Mouse (Mus musculus) layer of hippocampus, adult 9-11 months (tissue): ENCODE data around the gene Fkbp11.
A peak's percentile ranks its signal among the peaks of the same experiment; 100 is the strongest.
"Not testable (repeated sequence)": the region's sequence is repeated elsewhere in the genome, so short reads cannot be mapped to it uniquely, and the experiment has no call there.

ENCODE experiments used
- DNase-seq: peaks from one replicate; pipeline ENCODE4 v3.0.0; 2022

Fkbp11 gene

DNA sequence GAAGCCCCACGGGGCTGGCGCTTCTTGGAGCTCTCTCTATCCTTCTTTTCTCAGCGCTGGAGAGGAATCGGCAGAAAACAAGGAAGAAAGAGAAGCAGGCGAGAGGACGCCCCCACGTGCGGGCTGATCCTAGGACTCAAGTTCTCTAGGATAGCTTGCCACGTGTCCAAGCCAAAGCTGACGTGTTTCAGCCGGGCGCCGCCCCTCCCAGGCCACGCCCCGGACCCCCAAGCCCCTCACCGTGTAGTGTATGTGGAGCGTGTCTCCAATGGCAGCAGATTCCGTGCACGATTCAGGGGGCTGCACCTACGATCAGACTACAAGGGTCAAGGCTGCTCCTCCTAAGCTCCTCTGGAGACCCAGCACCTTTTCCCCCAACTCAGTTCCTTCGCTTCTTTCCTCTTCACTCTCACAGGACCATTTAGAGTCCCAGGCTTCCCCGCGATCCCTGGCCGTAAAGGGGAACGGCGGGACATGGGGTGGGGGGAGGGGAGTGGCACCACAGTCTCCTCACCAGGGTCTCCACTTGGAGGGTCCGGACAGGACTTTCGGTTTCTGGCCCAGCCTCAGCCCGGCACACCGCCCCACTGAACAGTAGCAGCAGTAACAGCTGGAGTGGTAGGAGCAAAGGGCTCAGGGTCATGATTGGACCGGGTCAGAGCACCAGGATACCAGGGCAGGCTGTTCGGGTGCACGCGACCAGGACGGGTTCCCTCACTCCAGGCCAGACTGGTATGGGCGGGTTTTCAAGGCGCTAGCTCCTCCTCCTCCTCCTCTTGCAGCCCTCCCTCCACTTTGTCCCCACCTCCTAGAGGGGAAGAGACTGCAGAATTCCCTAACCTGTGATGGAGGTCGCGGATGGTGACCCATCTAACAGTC lies at the start of gene Fkbp11:
Gene Fkbp11 (minus strand): TSS at position 756 of the 879 bp plus-strand sequence.
- DNase-seq: no peak

DNA sequence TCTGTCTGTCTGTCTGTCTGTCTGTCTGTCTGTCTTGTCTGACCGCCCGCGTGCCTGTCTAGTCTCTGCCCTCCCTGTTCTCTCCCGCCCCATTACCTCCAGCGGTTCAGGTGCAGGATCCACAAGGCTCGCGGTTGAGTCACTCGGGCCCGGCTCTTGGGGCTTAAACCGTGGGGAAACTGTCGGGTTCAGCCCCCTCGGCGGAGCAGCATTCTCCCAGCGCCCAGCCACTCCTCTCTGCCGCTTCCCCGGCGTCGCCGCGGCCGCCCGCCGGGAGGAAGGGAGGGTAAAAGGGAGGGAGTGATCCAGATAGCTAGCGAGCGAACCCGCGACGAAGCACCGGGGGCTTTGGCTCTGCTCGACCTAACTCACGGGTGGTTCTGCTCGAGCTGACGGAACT lies 49.8 kb upstream of the Fkbp11 start, which contains the start of gene Wnt10b:
Gene Wnt10b (minus strand): TSS at position 389 of the 400 bp plus-strand sequence.
- no peak for DNase-seq

DNA sequence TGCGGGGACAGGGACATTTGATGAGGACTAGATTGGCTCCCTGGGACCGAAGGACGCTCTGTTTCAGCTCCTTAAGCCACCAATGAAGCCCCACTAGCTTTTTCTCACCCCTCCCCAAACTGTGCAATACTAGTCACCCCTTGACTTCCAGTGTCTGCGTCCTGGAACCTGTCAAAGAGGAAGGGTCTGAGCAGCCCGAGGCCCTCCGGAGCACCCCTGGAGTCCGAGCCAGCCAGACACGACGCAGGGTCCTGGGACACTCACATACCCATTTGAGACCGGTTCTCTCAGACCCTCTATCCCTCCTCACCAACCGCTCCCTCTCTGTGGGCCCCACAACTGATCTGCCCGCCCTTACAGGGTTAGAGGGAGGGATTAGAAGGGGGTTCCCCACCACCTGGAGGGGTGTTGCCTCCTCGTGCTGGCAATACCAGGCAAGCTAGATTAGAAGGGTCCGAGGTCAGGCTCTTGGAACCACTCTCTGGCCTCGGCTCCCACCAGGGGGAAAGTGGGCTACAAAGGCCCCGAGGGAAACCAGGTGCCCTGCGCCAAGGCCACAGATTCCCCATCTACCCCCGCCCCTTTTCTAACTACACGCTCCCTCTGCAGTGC lies 49.1 kb upstream of the Fkbp11 start:
- no peak for DNase-seq

DNA sequence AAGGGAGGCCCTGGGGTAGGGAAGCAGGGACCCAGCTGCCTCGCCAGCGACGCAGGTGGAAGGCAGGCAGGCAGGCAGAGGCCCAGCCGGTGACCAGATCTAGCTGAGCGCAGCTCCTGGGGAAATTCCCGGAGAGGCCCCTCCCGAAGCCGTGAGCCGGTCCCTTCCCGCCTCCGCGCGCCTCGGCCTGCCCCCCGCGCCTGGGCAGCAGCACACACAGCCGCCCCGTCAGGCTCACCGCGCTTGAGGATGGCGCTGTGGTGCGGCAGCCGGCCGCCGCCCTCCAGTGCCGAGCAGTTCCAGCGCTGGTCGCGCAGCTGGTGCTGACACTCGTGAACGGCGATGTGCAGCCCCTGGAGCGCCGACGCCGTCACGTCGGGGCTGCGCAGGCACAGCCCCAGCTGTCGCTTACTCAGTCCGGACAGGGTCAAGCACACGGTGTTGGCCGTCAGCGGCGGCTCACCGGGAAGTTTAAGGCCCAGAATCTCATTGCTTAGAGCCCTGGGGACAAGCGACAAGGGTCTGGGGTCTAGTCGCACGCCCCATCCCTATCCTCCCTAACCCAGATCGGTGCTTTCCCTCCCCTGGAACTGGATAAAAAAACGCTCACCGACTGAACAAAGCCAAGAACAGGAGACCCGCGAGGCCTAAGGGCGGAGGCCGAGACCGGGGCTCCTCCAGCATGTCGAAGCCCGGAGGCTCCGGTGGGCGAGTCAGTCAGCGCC lies 48.4 kb upstream of the Fkbp11 start:
- DNase-seq: no peak

- DNase-seq: no peak
Measured at GRCm38 (mm10) chr15:98775533-98775932, 47.5 kb upstream of the Fkbp11 start.

- no peak for DNase-seq
Measured at GRCm38 (mm10) chr15:98774096-98774495, 46.1 kb upstream of the Fkbp11 start.

DNA sequence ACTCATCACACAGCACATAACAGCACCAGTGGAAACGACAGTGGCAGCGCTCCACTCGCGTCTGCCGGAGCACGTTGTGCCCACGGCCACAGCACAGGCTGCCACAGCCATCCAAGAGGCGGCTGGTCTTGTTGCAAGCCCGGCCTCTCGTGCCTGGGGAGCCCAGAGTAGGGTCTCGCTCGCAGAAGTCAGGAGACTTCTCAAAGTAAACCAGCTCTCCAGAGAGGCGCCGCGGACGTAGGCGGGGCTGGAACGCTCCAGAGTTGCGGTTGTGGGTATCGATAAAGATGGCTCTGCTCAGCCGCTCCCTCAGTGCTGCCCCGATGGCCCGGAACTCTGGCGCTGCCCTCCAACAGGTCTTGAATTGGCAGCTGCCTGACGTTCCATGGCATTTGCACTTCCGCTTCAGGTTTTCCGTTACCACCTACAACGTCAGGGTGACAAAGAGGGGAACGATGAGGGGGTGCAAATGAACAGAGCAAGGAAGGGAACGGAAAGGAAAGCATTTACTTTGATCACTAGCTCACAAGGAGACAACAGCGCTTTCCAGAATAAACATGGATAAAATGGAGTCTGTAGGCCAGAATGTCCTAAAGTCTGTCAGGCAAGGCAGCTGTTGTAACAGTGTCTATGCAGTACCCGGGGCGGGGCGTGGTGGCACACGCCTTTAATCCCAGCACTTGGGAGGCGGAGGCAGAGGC lies 44.7 kb upstream of the Fkbp11 start:
- no peak for DNase-seq

- DNase-seq: no peak
Measured at GRCm38 (mm10) chr15:98771813-98772425, 43.9 kb upstream of the Fkbp11 start.

- DNase-seq: no peak
Measured at GRCm38 (mm10) chr15:98768259-98768658, 40.3 kb upstream of the Fkbp11 start.

- no peak for DNase-seq
Measured at GRCm38 (mm10) chr15:98765929-98766328, 37.9 kb upstream of the Fkbp11 start.

DNA sequence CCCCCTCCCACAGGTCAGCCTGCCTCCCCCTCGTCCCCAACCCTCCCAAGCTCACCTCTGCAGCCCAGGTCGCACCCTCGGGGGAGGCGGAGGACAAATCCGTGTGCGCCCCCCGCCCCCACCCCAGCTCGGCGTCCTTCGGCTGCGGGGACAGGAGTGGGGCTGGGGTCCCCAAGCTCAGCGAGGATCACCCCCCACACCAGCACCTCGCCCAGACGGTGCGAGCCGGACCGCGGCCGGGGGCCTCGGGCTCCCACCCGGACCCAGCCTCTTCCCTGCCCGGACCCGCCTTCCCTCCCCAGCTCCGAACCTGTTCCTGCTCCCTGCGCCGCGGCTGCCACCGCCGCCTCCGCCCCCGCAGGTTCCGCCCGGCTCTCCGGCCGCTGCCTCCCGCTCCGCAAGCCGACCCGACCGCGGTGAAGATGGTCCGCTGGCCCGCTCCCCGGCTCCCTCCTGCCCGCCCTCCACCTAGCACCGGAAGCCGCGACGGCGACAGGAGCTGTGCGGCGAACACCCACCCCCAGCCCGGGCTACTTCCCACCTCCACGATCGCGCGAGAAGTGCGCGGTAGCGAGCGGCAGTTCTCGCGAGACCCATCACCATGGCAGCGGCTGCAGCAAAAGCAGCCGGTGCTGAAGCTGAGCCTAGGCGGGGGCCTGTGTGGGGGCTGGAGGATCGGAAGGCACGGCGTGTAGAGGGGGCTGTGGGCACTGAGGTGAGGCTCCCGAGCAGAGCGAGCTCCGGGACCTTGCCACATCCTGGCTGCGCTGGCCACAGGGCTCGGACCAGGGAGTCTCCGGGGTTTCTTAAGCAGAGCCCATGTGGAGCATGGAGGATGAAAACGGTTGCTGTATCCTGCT lies 34.9 kb upstream of the Fkbp11 start, which contains the start of gene Arf3:
Gene Arf3 (minus strand): TSS at position 545 of the 860 bp plus-strand sequence.
- peak; percentile 95 for DNase-seq

GRCm38 (mm10) chr15:98762201-98762621 lies 34.2 kb upstream of the Fkbp11 start:
- peak; percentile 88 for DNase-seq

DNA sequence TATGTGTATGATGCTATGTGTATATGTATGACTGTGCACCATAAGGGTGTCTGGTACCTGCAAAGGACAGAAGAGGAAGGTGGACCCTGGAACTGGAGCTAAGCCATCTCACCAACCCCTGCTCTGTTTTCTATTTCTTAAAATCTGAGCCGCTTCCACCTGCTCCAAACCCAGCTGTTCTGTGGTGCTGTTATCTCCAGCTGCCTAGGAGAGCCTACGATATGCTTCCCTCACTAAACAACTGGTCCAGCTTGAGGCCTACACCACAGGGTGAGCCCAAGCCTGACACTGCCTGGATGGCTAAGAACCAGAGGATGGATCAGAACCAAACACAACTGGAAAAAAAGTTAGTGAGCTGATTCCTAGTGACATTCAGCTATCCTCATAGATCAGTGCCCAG lies 26.1 kb upstream of the Fkbp11 start:
- DNase-seq: no peak

DNA sequence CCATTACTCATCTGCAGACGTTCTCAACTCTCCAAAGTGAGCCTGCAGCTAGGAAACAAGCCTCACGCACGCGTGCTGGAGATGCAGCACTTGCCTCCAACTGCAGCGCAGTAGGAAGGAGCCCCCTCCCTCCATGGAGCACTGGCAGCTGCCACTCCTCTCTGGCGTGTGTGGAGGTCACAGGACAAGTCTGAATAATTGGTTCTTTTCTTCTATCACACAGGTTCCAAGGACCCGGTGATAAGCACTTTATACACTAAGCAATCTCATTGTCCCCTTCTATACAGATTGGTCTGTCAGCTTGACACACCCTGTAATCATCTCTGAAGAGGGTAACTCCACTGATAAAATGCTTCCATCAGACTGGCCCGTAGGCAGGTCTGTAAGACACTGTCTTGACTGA lies 25.0 kb upstream of the Fkbp11 start:
- no peak for DNase-seq

DNA sequence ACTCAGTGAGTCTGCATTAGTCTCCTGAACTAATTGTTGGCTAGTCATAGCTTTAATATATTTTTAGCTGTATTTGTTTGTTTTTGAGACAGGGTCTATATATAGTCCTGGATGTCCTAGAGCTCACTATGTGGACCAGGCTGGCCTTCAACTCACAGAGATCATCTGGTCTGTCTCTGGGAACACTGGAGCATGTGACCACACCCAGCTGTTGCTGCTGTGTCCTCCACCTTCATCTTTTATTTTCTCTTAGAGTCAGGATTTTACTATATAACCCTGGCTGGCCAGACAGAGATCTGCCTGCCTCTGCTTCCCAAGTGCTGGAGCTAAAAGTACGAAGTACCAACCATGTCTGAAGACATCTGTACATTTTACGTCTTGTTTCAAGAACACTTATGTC lies 21.1 kb upstream of the Fkbp11 start:
- no peak for DNase-seq

DNA sequence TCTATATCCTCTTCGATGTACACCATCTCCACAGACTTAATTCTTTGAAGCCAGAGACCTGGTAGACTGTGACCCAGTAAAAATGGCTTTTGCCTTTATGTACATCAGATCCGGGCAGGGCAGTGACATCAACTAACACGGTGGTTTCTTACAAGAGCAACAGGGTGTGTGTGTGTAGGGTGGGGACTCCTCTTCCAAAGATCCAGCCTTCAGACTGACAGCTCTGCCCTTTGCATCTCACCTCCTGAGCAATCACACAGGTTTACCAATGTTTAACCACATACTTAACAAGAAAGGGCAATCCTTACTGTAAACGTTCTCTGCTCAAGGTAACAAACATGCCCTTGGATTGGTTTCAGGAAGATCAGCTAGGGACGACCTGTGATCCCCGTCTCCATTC lies 19.3 kb upstream of the Fkbp11 start:
- DNase-seq: no peak

DNA sequence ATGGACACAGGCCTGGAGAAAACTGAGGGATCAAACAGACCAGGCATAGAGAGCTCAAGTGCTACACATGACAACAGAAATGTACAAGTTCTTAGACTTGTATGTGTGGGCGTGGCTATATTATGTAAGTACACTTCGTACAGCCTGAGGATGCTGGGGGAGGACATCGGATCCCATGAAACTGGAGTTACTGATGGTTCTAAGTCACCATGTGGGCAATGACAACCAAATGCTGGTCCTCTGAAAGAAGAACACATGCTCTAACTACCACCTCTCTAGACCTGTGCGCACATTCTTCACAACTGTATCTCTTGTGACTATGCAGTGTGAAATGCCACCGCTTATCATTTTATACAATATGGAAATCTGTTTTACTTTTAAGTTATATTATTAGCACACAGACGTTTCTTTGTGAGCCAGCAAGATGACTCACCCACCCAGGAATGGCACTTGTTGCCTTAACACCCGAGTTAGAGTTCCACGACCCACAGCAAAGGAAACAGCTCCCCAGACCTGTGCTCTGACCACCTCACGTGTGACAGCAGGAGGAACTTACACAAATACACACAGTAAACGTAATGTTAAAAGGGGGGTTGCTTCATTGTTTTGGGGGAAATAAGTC lies 18.5 kb upstream of the Fkbp11 start:
- DNase-seq: no peak

DNA sequence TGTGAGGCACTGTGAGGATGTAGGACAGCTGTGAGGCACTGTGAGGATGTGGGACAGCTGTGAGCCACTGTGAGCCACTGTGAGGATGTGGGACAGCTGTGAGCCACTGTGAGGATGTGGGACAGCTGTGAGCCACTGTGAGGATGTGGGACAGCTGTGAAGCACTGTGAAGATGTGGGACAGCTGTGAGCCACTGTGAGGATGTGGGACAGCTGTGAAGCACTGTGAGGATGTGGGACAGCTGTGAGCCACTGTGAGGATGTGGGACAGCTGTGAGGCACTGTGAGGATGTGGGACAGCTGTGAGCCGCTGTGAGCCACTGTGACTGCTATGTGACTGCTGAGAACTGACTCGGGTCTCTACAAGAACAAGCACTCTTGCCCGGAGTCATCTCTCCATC lies 15.9 kb upstream of the Fkbp11 start:
- not testable (repeated sequence) for DNase-seq

- DNase-seq: no peak
Measured at GRCm38 (mm10) chr15:98742766-98743428, 14.9 kb upstream of the Fkbp11 start.

DNA sequence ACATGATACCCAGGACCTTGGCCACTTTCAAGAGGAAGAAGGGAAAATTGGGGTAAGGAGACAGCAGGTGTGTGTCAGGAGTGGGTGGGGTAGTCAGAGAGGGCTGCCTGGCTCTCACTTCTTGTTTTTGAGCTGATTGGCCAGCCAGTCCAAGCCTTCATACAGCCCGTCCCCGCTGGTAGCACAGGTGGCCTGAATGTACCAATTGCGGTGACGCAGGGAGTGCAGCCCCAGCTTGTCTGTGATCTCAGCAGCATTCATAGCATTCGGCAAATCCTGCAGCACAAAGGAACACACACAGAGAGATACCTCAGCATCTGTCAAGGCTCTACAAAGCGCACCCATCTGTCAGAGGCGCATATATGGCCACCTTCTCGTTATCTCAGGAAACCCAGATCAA lies 12.2 kb upstream of the Fkbp11 start:
- DNase-seq: no peak
